Mouse (Mus musculus): ENCODE results near the gene Pth1r. TPM values are rescaled to one million over a fixed set of nuclear protein-coding genes. Genes with fewer than 3 reads are reported as not detected.

Gene Pth1r
- polyA plus RNA-seq, 1 experiment from 2014 or later, result 10.5 TPM

DNA sequence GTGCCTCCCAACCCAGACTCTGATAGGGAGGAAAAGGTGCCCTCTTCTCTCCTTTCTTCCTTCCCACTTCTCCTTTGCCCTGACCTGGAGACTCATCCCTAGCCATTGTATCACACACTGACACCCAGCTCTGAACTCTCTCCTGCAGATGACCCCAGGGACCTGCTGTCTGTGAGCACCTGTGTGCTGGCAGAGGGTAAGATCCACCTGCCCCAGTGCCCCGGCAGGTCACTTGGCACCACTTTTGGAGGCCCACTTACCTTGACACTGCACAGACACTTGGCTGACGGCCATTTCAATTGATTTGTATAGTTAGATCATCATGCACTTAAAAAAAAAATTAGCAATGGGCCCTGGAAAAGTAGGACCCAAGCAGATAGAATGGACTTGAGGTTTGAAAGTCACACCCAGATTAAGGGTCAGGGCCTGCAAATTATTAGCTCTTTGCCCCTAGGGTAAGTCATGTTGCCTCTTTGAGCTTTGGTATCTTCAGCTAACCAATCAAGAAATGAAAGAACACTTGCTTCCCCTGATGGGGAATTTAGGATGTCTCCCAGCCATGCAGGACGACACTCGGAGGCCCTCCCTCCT lies 51.7 kb downstream of the Pth1r start:
- Histone ChIP-seq H3K9me3 (ENCODE audit: control insufficient read depth, low read length) (no peaks in the 10 kb centered on the region), H3K4me1 (replicated peaks; ENCODE audit: control insufficient read depth, insufficient read depth) (no peaks in the 10 kb centered on the region; the same call in 1 of the 2 replicates), H3K9ac (ENCODE audit: low read length) (no peak overlapping the region), H3K4me2 (replicated peaks; ENCODE audit: low read depth) (no peak overlapping the region), H3K27ac (replicated peaks) (no peak overlapping the region; the same call in 1 of the 2 replicates), H3K36me3 (ENCODE audit: control insufficient read depth, insufficient read depth, low read length) (0 out of 2 replicates have a peak, but pooled peaks cover 5% of the 10 kb centered on the region), H3K4me3 (ENCODE audit: low read depth, low read length) (no peak overlapping the region), H3K27me3 (ENCODE audit: control insufficient read depth, insufficient read depth, low read length) (no peaks in the 10 kb centered on the region)
- no peak for TF ChIP-seq CTCF (IDR thresholded peaks at IDR 0.05; ENCODE audit: low read depth)
- no peak for TF ChIP-seq EP300 (optimal IDR thresholded peaks at IDR 0.05)
- DNase-seq (ENCODE audit: low spot score), result no peak
- 81% methylated on average over 4 of the region's 4 CpGs for WGBS
- ATAC-seq (ENCODE audit: low FRiP score, low TSS enrichment), result no peak

DNA sequence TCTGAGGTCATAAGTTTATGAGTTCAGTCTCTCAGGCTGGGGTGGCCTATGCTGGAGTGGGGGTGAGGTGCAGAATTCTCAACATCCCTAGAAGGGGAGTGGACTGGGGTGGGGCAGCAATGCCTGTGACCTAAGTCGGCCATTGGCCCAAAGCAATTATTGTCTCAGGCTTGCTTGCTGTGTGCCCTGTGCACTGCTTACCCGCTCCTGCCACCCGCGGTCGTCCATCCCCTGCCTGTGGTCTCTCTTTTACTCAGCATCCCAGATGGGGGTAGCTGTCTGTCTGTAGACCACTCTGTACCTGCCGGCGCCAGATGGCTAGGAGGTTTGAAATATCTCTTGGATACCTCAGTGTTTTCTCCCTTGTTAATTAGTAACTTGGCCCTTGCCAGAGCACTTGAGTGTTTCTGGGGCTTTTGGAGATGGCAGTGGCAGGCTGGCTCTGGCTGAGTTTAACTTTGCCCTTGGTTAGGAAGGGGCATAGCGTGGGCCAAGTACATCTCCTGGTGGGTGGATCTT lies 57.6 kb downstream of the Pth1r start:
- H3K36me3 ChIP-seq (ENCODE audit: control insufficient read depth, insufficient read depth, low read length), result 0 out of 2 replicates have a peak, but pooled peaks cover 3% of the 10 kb centered on the region
- no peak overlapping the region for H3K9ac ChIP-seq (ENCODE audit: low read length)
- DNase-seq (ENCODE audit: low spot score), result peak; percentile 78
- H3K27ac ChIP-seq (replicated peaks), result peak overlapping the region; percentile 89
- no peaks in the 10 kb centered on the region for H3K9me3 ChIP-seq (ENCODE audit: control insufficient read depth, low read length)
- no peaks in the 10 kb centered on the region for H3K27me3 ChIP-seq (ENCODE audit: control insufficient read depth, insufficient read depth, low read length)
- H3K4me2 ChIP-seq (replicated peaks; ENCODE audit: low read depth), result no peak overlapping the region; the same call in 1 of the 2 replicates
- no peak overlapping the region for H3K4me3 ChIP-seq (ENCODE audit: low read depth, low read length)
- 51% methylated on average over 8 of the region's 8 CpGs for WGBS
- peaks cover 2% of the 10 kb centered on the region for H3K4me1 ChIP-seq (replicated peaks; ENCODE audit: control insufficient read depth, insufficient read depth)
- no peak for TF ChIP-seq EP300 (optimal IDR thresholded peaks at IDR 0.05)
- no peak for TF ChIP-seq CTCF (IDR thresholded peaks at IDR 0.05; ENCODE audit: low read depth)
- peak; percentile 69 for ATAC-seq (ENCODE audit: low FRiP score, low TSS enrichment)

DNA sequence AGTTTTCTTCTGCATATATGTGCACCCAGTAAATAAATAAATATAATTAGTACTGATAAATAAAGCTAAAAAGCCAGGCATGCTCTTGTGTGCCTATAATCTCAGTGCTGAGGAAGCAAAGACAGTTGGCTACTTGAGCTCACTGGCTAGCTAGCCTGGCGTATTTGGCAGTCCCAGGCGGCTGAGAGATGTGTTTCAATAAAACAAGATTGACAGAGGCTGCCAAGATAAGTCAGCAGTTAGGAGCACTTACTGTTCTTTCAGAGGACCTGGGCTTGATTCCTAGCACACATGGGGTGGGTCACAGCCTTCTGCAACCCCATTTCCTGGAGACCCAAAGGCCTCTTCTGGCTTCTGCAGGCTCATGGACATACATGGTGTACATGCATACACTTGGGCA lies 59.1 kb downstream of the Pth1r start:
- Histone ChIP-seq H3K4me2 (replicated peaks; ENCODE audit: low read depth) (no peak overlapping the region), H3K27me3 (ENCODE audit: control insufficient read depth, insufficient read depth, low read length) (no peaks in the 10 kb centered on the region), H3K36me3 (ENCODE audit: control insufficient read depth, insufficient read depth, low read length) (no peaks in the 10 kb centered on the region), H3K9ac (ENCODE audit: low read length) (no peak overlapping the region), H3K27ac (replicated peaks) (no peak overlapping the region), H3K4me3 (ENCODE audit: low read depth, low read length) (no peak overlapping the region), H3K9me3 (ENCODE audit: control insufficient read depth, low read length) (no peaks in the 10 kb centered on the region), H3K4me1 (replicated peaks; ENCODE audit: control insufficient read depth, insufficient read depth) (peaks cover 2% of the 10 kb centered on the region)
- 78% methylated on average over 2 of the region's 2 CpGs for WGBS
- no peak for ATAC-seq (ENCODE audit: low FRiP score, low TSS enrichment)
- TF ChIP-seq CTCF (IDR thresholded peaks at IDR 0.05; ENCODE audit: low read depth) (no peak), EP300 (optimal IDR thresholded peaks at IDR 0.05) (no peak)
- DNase-seq (ENCODE audit: low spot score), result no peak

DNA sequence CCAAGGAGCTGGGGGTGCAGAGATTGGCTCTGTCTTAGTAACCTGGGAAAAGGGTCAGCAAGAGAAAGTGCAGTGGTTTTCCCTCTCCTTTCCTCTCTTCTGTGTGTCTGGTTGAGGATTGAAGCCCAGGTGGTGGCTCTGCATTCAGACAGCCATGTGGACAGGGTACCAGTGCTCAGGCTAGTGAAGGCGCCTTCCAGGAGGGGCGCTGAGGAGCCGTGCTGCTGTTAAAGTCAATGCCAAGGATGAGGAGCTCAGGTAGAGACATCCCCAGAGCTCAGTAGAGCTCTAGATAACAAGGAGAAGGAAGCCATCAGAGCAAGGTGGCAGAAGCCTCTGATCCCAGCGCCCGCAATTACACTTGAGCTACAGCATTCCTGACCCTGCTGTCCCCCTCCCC lies 59.9 kb downstream of the Pth1r start:
- 73% methylated on average over 5 of the region's 5 CpGs for WGBS
- TF ChIP-seq EP300 (optimal IDR thresholded peaks at IDR 0.05), result no peak
- TF ChIP-seq CTCF (IDR thresholded peaks at IDR 0.05; ENCODE audit: low read depth), result peak; percentile 50
- no peaks in the 10 kb centered on the region for H3K27me3 ChIP-seq (ENCODE audit: control insufficient read depth, insufficient read depth, low read length)
- H3K9ac ChIP-seq (ENCODE audit: low read length), result no peak overlapping the region
- H3K9me3 ChIP-seq (ENCODE audit: control insufficient read depth, low read length), result no peaks in the 10 kb centered on the region
- peak overlapping the region; percentile 98 for H3K27ac ChIP-seq (replicated peaks)
- ATAC-seq (ENCODE audit: low FRiP score, low TSS enrichment) (no peak), DNase-seq (ENCODE audit: low spot score) (peak; percentile 41)
- H3K4me1 ChIP-seq (replicated peaks; ENCODE audit: control insufficient read depth, insufficient read depth), result peaks cover 2% of the 10 kb centered on the region
- no peak overlapping the region for H3K4me3 ChIP-seq (ENCODE audit: low read depth, low read length)
- no peak overlapping the region for H3K4me2 ChIP-seq (replicated peaks; ENCODE audit: low read depth)
- no peaks in the 10 kb centered on the region for H3K36me3 ChIP-seq (ENCODE audit: control insufficient read depth, insufficient read depth, low read length)

DNA sequence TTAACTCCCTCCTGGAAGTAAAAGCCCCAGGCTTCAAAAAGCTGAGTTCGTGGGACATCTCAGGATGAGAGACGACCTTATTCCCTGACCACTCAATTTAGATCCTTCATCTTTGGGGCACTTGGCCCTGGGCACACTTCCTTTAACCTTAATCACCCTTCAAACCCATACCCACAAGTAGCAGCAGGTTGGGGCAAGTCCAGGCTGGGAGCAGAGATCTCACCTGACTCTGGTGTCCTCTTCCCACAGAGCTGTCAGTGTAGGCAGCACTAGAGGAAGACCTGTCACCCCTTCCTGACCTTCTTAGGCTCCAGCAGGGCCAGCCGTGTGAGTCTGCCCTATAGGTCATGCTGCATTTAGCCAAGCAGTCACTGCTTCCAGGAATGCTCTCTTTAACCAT lies 60.5 kb downstream of the Pth1r start:
- peak overlapping the region; percentile 98 for H3K27ac ChIP-seq (replicated peaks)
- no peak for DNase-seq (ENCODE audit: low spot score)
- no peaks in the 10 kb centered on the region for H3K9me3 ChIP-seq (ENCODE audit: control insufficient read depth, low read length)
- no peaks in the 10 kb centered on the region for H3K36me3 ChIP-seq (ENCODE audit: control insufficient read depth, insufficient read depth, low read length)
- 0 out of 2 replicates have a peak overlapping the region, but pooled peaks have one; percentile 23 for H3K9ac ChIP-seq (ENCODE audit: low read length)
- no peaks in the 10 kb centered on the region for H3K27me3 ChIP-seq (ENCODE audit: control insufficient read depth, insufficient read depth, low read length)
- H3K4me3 ChIP-seq (ENCODE audit: low read depth, low read length), result no peak overlapping the region
- ATAC-seq (ENCODE audit: low FRiP score, low TSS enrichment), result no peak
- no peak overlapping the region for H3K4me2 ChIP-seq (replicated peaks; ENCODE audit: low read depth)
- peaks cover 2% of the 10 kb centered on the region for H3K4me1 ChIP-seq (replicated peaks; ENCODE audit: control insufficient read depth, insufficient read depth)
- WGBS, result 36% methylated on average over 3 of the region's 3 CpGs
- no peak for TF ChIP-seq EP300 (optimal IDR thresholded peaks at IDR 0.05)
- TF ChIP-seq CTCF (IDR thresholded peaks at IDR 0.05; ENCODE audit: low read depth), result no peak

DNA sequence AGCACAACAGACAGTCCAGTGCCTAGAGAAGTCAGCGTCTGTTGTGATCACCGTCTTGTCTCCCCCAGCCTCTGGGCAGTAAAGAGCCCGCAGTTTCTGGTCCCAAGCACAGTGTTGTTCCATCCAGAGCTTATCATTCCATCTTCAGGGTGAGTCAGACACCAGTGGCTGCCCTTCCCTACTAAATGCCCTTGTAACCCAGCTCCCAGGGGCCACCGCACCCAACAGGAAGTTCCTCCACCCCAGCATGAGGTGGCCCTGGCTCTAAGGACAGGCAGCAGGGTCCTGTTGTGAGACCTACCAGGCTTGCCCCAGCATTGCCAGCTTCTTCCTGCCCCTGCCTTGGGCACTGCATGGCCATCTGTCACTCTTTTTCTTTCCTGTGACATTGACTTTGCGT lies 61.4 kb downstream of the Pth1r start:
- ATAC-seq (ENCODE audit: low FRiP score, low TSS enrichment) (peak; percentile 76), DNase-seq (ENCODE audit: low spot score) (peak; percentile 76)
- H3K27me3 ChIP-seq (ENCODE audit: control insufficient read depth, insufficient read depth, low read length), result no peaks in the 10 kb centered on the region
- H3K9ac ChIP-seq (ENCODE audit: low read length), result peak overlapping the region; percentile 31; the same call in 1 of the 2 replicates
- no peaks in the 10 kb centered on the region for H3K9me3 ChIP-seq (ENCODE audit: control insufficient read depth, low read length)
- 59% methylated on average over 5 of the region's 5 CpGs for WGBS
- H3K27ac ChIP-seq (replicated peaks), result peak overlapping the region; percentile 98
- H3K4me2 ChIP-seq (replicated peaks; ENCODE audit: low read depth), result no peak overlapping the region
- H3K36me3 ChIP-seq (ENCODE audit: control insufficient read depth, insufficient read depth, low read length), result no peaks in the 10 kb centered on the region
- TF ChIP-seq EP300 (optimal IDR thresholded peaks at IDR 0.05), result peak; percentile 84
- TF ChIP-seq CTCF (IDR thresholded peaks at IDR 0.05; ENCODE audit: low read depth), result no peak
- peaks cover 2% of the 10 kb centered on the region for H3K4me1 ChIP-seq (replicated peaks; ENCODE audit: control insufficient read depth, insufficient read depth)
- no peak overlapping the region for H3K4me3 ChIP-seq (ENCODE audit: low read depth, low read length)

All from stomach, postnatal 0 days (tissue).